Mouse (Mus musculus) urinary bladder, postnatal 10 days (tissue): ENCODE measurements around the gene Gas7.

Experiments used
- DNase-seq: peaks from one replicate; pipeline ENCODE4 v3.0.0; 2022; ENCODE audit warnings: low spot score

Gas7 gene

DNA sequence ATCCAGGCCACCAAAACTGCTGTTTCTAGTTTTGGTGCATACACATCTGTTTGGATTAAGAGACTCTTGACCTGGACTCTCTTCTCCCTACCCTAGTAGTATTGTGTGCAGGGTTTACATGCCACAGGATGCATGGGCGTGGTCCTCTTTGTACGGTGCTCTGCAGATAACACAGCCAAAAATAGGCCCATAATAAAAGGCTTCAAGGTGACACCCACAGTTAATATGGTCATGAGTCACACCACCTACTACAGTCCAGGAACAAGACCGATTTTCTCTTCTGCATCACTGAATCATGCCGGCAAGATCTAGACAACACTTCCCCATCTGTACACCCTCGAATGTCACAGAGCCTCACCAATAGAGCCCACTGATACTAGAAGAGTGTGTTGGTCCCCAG, 266.2 kb downstream of the Gas7 start:
- no peak for DNase-seq

DNA sequence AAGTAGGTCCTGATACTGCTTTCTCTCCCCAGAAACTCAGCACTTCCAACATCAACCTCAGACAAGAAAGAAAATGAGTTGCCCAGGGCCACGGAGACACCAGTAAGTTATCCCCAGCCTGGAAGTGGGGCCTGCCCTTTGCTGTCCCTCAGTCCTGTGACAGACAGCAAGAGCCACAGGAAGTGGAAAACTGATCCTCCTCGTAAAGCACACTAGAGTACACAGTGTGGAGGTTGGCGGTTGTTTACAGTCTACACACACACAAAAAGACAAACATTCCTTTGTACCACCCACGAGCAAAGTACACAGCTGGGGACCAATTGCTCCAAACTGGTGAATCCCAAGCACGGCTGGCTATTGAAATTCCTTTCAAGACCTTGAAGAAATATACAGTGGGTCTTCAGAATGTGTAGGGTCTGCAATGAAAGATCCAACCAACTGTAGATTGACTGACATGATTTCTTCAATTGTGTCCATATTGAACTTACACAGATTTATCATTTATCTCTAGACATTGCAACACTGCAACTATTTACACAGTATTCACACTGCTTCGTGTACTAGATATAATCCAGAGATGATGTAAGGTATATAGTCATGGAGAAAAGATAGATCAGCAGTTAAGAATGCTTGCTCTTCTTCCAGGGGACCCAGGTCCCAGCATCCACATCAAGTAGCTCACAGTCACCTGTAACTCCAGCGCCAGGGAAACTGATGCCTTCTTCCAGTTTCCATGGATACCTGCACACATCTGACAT, 267.3 kb downstream of the Gas7 start:
- no peak for DNase-seq

DNA sequence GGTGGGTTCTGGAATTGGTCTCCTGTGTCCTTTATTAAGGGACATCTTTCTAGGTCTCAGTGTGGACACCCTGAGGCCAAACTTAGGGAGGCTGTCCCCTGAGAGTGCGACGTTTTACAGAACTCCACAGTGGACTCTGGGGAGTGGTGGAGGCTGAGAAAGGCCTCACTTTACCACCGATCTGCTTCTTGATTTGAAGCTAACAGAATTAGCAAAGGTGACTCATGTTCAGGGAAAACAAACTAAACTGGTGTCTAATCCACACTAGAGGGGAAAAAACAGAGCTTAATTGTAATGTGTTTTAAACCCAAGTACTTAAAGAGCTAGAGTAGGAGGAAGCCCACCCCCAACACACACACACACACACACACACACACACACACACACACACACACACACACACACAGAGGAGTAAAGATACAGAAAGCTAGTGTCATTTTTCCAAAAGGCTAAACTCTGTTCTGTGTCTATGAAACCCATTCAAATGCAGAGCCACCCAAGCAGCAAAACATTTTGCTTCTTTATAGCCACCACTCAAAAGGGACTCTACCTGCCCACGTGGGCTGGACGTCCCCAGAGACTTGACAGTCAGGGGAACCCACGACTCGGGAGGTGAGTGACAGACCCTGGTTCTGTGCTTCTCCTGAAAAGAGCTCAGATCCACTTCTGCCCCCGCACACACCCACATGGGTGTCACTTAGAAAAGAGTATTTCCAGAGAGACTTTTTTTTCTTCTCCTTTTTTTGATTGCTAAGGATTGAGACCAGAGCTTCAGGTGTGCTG, 268.2 kb downstream of the Gas7 start:
- no peak for DNase-seq

DNA sequence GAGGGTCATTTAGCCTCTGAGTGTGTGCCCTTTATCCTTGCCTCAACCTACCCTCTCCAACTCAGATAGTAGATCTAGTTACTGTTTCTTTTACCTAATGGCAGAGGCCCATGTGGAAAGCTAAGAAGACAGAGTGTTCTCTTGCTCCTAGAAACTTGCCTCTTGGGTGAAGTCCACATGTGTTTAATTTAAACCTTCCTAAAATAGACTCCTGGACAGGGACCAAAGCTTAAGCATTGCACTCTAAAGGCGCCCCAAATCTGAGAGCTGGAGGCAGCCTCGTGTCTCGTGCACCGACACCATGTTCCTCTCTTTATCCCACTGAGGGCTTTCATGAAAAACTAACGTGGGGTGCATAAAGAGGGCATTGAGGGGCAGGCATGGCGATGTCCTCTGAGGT, 271.9 kb downstream of the Gas7 start:
- no peak for DNase-seq

DNA sequence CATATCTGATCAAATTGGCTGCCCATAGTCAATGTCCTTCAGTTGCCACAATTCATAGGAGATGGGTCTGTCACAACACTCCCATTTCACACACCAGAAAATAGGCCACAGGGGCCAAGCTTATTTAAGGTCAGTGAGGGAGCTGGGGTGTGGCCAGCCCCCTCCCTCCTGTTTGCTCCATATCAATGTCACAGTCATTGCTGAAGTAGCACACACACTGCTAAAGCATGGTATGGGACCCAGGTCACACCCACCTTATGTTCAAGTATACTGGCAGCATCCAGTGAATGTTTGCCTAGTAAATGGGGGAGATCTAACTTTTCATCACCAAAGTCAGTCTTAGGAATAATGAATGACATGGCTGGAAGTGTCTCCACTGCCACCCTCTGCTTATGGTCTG, 273.5 kb downstream of the Gas7 start:
- no peak for DNase-seq

DNA sequence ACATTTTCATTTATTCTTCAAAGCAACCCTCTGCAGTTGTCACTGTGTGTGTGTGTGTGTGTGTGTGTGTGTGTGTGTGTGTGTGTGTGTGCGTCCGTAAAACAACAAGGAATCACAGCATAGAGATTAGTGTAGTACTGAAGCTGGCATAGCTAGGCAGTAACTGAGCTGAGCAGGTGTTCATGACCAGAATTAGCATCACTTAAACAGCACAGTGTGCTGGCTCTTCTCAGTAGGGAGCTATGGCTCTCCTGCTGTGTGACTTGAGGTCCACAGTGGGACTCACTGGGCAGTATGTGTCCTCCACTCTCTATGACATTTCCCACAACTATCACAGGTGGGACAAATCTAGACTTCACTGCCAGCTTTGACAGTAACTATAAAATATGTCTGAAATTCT, 275.8 kb downstream of the Gas7 start:
- no peak for DNase-seq

DNA sequence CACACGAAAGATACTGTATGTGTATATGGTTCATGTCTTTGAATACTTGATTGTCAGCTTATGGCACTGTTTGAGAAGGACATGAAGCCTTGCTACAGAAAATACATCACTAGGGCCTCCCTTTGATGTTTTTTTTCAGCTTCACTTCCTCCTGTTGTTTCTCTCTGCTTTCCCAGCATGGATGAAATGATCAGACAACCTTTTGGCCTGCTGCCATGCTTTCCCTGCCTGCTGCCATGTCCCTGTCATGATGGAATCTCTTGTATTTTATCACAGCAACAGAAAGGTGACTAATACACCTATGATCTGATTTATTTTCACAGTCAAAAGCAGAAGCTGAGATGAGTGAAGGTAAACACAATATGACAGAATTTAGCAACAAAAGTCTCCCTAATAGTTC, 278.5 kb downstream of the Gas7 start:
- DNase-seq: no peak

DNA sequence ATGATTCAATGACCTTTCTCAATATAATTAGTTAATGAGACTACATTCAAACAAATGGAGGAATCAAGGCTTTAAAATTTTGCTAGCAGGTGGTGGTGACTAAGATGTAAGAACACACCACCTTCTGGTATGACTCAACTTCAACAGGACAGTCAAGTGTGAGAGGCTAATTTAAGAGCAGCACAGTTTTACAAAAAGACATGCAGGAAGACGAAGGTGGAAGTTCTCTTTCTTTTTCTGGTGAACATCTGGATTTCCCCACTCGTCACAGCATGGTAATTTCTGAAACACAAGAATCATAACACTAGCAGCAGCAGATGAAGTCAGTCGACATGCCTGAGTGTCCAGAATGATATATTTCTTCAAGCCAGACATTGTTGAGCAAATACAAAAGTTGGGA, 279.4 kb downstream of the Gas7 start:
- no peak for DNase-seq

DNA sequence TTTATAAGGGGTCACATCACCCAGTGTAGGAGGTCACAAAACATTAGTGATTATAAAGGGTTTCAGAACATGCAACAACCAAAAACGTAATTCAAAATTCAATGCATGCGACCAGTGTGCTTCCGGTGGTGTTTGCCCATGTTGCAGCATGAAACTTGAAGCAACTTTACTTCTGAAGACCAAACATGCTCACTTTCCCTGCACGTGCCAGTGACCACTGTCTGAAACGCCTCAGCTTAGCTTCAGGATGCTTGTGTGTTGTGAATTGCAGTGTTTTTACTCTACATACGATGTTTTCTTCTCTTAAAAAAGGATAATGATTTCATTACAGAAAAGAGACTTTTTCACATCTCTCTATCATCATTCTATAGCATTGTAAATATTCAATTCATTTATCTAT, 283.1 kb downstream of the Gas7 start:
- DNase-seq: no peak
